Mouse (Mus musculus): ENCODE results near the gene Zfp423. TPM values are rescaled to one million over a fixed set of nuclear protein-coding genes. Genes with fewer than 3 reads are reported as not detected.

The Zfp423 gene
- total RNA-seq, 2 experiments from 2014 or later: 0.18 TPM; not detected in 1

- ATAC-seq (ENCODE audit: poor library complexity, severe bottlenecking): no peak
Measured at GRCm38 (mm10) chr8:87640930-87641329, 318.5 kb downstream of the Zfp423 start.

DNA sequence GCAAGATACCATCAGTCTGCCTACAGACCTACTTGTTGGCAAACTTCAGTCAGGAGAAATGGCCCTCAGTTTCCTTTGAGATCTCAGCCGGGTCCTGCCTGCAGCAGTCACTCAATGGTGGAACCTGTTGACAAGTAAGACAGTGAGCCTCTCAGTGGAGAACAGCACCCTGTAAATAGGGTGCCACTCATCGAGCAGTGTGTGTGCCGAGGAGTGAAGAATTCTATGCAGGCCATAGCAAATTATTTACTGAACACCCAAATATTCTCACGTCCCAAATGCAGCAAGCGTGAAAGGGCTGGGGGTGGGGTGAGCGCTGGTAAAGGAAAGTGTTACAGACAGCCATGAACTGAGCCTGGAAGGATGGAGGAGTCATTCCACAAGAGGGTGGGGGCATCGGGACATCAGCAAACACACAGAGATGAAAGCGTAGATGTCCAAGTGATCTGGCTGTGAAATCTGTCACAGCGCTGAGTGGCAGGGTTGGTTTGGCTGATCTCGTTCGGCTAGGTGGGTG is 323.1 kb downstream of the Zfp423 start:
- no peak for ATAC-seq (ENCODE audit: poor library complexity, severe bottlenecking)

- no peak for ATAC-seq (ENCODE audit: poor library complexity, severe bottlenecking)
Measured at GRCm38 (mm10) chr8:87631776-87632175, 327.6 kb downstream of the Zfp423 start.

DNA sequence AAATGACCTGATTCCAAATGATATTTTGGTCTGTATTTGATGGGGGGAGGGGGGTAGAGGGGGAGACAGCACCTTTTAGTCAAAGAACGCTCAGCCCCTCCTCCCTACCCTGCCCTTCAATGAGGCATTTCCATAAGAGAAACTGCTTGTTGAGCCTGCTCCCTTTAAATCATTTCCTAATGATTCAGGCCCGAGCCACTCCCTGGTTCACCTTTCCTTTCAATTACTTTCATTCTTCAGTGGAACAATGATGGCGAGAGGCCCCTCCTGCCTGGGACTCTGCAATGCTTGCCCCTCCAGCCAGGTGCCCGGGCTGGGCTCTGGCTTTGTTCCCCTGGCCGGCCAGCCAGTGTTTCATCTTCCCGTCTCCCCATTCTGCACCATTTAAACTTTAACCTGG is 329.7 kb downstream of the Zfp423 start:
- no peak for ATAC-seq (ENCODE audit: poor library complexity, severe bottlenecking)

DNA sequence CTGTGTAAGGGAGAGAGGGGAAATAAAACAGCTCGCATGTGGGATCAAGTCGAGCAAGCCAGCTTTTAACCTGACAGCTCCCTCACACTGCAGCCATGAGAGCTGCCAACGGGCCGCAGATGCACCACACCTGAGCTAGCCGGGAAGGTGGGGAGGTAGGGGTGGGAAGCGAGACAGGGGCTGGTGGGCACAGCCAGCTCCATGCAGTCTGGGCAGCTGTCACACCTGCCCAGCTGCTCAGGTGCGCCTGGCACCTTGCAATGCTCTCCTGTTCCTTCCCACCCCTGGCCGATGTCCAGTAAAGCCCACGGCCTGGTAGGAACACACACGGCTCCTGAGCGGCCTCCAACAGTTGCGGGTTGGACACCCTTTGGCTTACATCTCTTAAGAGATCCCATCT is 338.2 kb downstream of the Zfp423 start:
- no peak for ATAC-seq (ENCODE audit: poor library complexity, severe bottlenecking)

DNA sequence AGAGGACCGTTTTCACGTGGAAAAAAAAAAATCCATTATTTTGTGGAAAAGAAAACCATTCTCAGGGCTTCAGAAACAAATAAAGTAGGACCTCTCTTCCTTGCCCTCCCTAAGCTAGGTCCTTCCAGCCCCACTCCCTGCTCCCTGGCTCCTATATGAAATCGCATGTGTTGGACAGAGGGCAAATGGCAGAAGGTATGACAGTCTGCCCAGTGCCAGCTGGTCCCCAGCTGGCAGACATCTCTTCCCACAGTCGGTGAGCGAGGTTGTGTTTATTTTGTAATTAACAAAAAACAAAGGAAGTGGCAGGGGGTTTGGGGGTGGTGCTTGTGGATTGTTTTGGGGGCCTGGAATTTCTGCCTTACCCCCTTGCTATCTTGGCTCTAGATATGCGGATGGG is 339.2 kb downstream of the Zfp423 start:
- ATAC-seq (ENCODE audit: poor library complexity, severe bottlenecking): no peak

DNA sequence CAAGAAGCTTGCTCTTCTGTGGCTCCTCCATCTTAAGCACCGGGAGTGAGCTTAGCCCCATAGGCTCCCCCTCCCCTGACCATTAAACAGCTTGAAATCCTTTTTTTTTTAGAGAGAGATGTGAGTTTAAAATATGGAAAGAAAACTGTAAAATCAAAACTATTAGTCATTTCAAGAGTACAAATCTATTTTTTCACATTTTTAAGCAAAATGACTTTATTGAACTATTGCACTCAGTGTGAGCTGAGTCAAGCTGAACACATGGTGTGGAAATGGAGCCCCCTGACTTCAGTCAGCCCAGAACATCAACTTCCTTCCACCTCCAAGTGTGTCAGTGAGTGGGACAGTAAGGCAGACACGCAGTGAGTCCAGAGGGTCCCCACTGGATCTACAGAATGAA is 339.9 kb downstream of the Zfp423 start:
- ATAC-seq (ENCODE audit: poor library complexity, severe bottlenecking): no peak

DNA sequence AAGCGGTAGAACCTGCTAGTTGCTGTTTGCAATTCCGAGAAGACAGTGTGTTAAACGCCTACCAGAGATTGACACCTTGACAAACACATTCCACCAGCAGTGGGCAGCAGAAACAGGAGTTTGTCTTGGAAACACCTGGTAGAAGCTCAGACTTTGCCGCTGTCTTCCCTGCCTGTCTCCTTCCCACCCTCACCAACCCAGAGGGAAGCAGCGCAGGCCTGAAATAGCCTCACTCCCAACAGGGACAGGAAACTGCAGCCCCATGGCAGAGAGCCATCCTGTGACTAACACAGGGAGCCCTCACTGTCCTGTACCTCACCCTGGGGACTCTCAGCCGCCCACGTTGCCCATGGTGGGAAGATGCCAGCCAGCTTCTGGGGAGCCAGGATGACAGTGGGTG is 340.3 kb downstream of the Zfp423 start:
- no peak for ATAC-seq (ENCODE audit: poor library complexity, severe bottlenecking)

- no peak for ATAC-seq (ENCODE audit: poor library complexity, severe bottlenecking)
Measured at GRCm38 (mm10) chr8:87613701-87614100, 345.7 kb downstream of the Zfp423 start.

Other genes starting within 250 kb of the Zfp423 start
- 67.0 and 74.5 TPM in 2 replicates for gene Cnep1r1, start 159.2 kb upstream of the Zfp423 start, total RNA-seq (2015)
- gene Cnep1r1, start 159.2 kb upstream of the Zfp423 start, total RNA-seq (2017): 13.8 and 17.6 TPM in 2 replicates
- 5.8 and 10.3 TPM in 2 replicates for gene Heatr3, start 178.3 kb upstream of the Zfp423 start, total RNA-seq (2015)
- gene Heatr3, start 178.3 kb upstream of the Zfp423 start, total RNA-seq (2017): 10.7 and 13.0 TPM in 2 replicates
- 30.2 and 40.9 TPM in 2 replicates for gene Tent4b, start 239.6 kb upstream of the Zfp423 start, total RNA-seq (2015)
- 36.6 and 40.6 TPM in 2 replicates for gene Tent4b, start 239.6 kb upstream of the Zfp423 start, total RNA-seq (2017)

Measured in megakaryocyte, adult 5-6 weeks (primary cell).